Mouse (Mus musculus) thymus, adult 2 months (tissue): Measurements from ENCODE around the gene Hs6st1.

ENCODE experiments used
- CTCF ChIP-seq: fragments of 200-500 bp; IDR thresholded peaks from 2 replicates; pipeline ENCODE4 v1.5.1; 2012; ENCODE audit warnings: mild to moderate bottlenecking, control low read depth, low read length, moderate library complexity, borderline replicate concordance; ENCODE audit not compliant: control insufficient read depth, poor library complexity, insufficient read depth; ENCODE audit errors: extremely low read depth
- POLR2A ChIP-seq: fragments of 200-500 bp; IDR thresholded peaks from 2 replicates; pipeline ENCODE4 v1.6.1; 2012; ENCODE audit warnings: mild to moderate bottlenecking, low read length, control low read depth, moderate library complexity; ENCODE audit not compliant: control insufficient read depth, poor library complexity, insufficient read depth; ENCODE audit errors: extremely low read depth

GRCm38 (mm10) chr1:36140311-36140710 is 72.1 kb downstream of the Hs6st1 start:
- TF ChIP-seq CTCF = no peak
- TF ChIP-seq POLR2A = no peak
